Mouse (Mus musculus): Measurements from ENCODE around the gene Maff.

DNA sequence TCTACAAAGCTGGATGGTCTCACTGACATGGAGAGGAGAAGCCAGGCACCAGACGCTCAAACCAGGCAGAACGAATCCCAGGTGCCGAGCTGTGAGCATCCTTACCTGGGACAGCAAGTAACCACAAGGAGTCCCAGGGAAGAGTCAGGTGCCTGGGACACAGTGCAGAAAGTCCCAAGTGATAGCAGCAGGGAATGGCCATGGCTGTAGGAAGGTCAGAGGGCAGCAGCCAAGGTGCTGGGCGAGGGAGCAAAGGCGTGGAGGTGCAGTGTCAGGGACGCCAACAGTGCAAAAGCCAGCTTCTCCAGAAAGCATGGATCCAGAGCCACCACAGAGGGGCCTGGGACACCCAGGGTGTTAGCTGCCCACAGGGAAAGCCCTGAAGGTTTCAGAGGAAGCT, 46.7 kb downstream of the Maff start:
- TF ChIP-seq TAL1 (conservative IDR thresholded peaks at IDR 0.05; ENCODE audit: low read depth, low read length): no peak
- no peak for TF ChIP-seq CTCF (IDR thresholded peaks at IDR 0.05; ENCODE audit: low read depth, low read length)
- TF ChIP-seq POLR2AphosphoS5 (IDR thresholded peaks at IDR 0.05; ENCODE audit: insufficient replicate concordance, low read depth, low read length): no peak
